Mouse (Mus musculus) gastrocnemius, postnatal 25 days (tissue): Measurements from ENCODE around the gene Agtpbp1. TPM values are rescaled to one million over a fixed set of nuclear protein-coding genes. Genes with fewer than 3 reads are reported as not detected.

Experiments used
- DNase-seq: peaks from one replicate; pipeline ENCODE4 v3.0.0; 2022
- total RNA-seq, 2 experiments: library from RNA; stranded (reverse); gene quantifications; 1 replicate in 1 of 2; 2 replicates in 1 of 2; pipeline ENCODE4 v1.2.3; 2021

Agtpbp1 gene
- total RNA-seq, 2 experiments from 2014 or later = 50.6 to 53.5 TPM

DNA sequence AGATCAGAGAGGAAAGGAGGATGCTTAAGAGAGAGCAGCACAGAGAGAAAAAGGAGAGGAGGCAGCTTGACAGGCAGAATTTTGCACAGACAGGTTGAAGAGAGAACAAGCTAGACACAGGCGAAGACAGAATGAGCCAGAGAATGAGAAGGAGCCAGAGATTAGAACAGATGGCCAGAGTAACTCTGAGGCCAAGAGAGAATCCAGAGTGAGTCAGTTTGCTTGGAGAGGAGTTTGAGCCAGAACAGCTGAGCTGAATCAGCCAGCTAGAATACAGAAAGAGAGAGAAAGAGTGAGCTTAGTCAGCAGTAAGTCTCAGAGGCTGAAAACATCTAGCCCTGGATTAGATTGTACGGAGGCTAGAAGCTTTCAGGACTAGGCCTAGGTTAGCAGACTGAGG lies 12.5 kb downstream of the Agtpbp1 start:
- DNase-seq = peak; percentile 36

DNA sequence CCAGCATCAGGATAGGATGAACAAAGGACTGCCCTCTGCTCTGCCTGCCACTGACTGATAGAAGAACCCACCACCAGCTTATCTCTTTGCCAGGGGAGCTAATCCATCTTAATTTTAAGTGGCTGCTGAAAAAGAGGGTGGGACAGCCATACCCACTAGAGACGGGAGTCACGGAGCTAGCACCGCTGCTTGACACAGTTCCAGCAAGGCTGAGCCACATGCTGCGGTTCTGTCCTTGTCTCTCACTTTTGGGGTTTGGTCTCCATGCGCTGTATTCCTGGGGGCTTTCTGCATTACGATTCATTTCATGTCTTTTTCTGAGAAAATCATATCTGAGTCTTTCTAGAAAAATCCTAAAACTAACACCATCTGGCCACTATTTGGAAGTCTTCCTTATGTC lies 13.9 kb downstream of the Agtpbp1 start:
- DNase-seq = no peak

DNA sequence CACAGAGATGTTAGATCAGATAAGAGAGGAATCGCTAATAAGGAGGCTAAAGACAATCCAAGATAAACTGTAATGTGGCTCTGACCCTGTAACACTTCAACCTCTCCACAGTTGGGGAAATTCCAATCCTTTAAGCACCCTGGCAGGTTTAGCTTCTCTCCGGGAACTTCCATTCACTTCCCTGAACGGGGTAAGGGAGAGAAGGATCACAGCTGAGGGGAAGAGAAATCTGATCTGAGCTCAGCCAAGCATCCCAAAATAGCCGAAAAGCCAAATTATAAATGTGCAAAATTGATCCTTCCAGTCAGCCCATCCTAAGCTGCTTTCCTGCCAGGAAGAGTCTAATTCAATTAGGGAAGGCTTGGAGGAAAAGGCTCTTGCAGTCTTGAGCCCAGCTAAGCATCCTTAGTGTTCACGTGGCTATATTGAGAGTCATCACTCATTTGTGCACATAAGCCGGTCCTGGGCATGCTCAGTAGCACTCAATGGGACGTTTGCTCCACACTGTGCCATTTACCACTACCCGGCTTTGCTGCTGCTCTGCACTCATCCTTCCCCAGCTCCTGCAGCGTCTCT lies 19.0 kb downstream of the Agtpbp1 start:
- no peak for DNase-seq

GRCm38 (mm10) chr13:59564923-59565322 lies 20.1 kb downstream of the Agtpbp1 start:
- DNase-seq = no peak

DNA sequence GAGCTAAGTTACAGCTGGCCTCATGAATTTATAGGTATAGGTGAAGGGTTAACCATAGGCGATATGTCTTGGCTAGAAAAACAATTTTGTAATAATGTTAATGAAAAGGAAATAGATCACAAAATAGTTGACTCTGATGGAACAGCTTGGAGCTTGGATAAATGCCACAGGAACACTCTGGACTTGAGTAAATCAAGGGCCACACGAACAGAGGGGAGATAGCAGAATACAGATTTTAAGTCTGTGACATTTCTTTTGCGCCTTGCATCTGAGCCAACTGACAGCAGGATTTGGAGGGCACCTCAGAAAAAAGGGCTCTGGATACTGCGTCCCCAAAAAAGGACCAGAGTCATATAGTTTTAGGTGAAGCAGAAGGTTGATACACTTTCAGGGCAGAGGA lies 20.5 kb downstream of the Agtpbp1 start:
- DNase-seq = no peak

DNA sequence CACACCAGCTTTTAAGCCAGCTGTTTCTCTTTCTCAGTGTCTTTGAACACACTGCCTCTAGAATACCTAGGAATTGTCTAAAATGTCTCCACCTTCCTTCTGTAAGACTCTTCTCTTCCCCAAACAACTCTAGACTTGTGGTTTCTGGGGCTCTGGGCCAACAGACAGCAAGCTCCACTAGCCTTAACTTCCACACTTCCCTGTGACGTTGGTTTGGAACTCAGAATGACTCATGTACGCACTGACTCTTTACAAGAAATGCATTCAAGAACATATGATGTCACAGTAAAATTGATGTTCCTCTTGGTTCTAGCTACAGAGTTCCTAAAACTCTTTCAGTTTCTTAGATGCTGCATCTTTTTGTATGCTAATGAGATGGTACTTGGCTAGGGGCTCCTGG lies 22.6 kb downstream of the Agtpbp1 start:
- DNase-seq = no peak

- no peak for DNase-seq
These were observed 26.3 kb downstream of the Agtpbp1 start for GRCm38 (mm10) chr13:59558776-59559175.

GRCm38 (mm10) chr13:59557185-59557985 lies 27.6 kb downstream of the Agtpbp1 start:
- DNase-seq = peak; percentile 89

- peak; percentile 38 for DNase-seq
These were observed 28.4 kb downstream of the Agtpbp1 start for GRCm38 (mm10) chr13:59556670-59557069.

DNA sequence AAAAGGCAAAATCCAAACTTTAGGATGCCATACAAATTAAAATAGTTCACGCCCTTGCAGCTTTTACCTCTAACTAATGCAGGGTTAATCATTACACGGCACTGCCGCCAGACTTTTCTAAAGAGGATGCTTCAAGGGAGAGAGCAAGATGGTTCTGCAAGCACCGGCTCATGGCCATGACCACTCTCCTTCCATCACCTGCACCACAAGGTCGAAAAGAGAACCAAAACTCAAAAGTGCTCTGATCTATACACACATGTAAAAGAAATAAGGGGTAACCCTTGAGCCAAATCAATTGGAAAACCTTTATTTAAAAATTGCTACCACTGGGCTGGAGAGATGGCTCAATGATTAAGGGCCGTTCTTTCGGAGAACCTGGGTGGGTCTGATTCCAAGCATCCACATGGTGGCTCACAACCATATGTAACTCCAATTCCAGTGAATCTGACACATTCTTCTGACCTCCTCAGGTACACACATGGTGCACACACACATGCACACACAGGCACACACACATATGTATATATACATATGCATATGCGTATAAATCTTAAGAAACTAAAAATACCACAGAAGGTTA lies 29.3 kb downstream of the Agtpbp1 start:
- no peak for DNase-seq

DNA sequence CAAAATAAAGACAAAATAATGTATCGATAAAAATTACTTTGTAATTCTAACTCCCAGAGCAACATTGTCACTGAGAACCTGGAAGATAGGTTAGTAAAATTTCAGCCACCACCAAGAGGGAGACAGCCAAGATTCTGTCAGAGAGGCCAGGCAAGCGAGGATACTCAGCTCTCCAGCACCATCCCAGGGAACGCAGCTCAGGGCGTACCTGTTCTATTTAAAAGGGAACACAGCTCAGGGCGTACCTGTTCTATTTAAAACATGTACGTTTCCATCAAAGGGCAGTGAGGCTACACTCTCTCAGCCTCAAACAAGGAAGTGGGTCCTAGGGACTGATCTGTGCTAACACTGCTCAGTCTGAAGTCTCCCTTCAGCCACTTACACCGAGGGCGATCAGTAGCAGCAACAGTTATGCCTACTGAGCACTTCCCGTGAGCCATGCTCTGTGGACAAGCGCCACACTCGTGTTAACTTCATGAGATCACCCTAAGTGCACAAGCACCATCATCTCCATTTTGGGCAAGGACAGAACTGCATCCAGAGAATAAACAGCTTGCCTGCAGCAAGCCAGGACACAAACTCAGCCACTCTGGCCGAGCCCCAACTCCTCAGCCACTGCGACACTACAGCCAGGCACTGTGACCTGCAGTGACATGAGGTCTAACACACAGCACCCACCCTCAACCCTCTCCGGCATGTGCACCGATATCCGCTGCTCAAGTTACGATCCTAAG lies 30.1 kb downstream of the Agtpbp1 start:
- DNase-seq = no peak

DNA sequence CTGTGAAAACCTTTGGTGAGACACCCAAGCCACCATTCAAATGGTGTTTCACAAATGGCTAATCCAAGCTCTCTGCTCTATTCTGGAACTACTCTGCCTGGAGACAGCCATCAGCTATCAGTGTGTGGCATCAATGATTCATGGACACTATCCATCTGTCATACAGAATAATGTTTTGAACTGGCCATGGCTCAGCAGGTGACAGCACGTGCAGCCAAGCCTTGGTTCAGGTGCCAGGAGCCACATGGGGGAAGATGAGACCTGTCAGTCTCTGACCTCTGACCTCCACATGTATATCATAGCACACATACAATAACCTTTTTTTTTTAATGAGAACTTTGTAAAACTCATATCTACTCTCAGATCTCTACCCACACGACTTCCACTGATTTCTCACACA lies 32.3 kb downstream of the Agtpbp1 start:
- no peak for DNase-seq

- no peak for DNase-seq
These were observed 32.7 kb downstream of the Agtpbp1 start for GRCm38 (mm10) chr13:59552286-59552685.

DNA sequence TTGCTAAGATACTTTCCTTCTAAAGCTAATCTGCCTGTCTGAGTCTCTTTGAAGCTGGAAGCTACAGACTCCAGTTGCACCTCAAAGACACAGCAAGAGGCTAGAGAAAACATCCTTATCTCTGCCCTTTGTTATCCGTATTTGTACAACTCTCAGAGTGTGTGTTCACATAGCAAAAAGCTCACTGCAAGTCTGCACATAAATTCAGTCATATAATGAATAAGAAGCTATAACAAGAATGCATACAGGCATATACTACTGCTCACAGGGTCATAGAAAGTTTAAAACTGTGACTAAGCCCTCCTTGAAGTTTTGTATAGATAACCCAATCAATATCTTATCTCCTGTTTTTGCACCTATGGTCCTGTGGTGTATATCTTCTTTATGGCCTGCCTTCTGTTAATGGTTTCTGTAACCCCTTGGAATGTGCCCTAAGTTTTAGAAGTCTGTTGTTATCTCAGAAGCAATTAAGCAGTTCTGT lies 35.7 kb downstream of the Agtpbp1 start:
- no peak for DNase-seq

DNA sequence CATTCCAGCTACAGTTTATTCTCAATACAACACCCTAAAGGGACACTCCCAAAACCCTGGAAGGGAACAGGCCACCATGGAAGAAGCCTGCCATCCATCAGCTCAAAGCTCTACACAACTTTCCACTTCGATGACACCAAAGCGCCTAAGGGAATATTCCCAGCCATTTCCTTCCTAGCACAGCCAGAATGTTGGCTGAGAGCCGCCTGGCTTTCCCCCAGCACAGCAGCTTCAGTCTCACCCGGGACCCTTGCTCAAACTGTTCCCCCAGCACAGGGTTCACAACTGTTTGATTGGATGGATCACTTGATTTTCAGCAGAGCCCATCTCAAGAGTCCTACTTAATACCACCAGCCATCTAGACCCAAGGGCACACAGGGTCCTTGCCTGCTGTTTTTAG lies 37.3 kb downstream of the Agtpbp1 start:
- peak; percentile 22 for DNase-seq

- DNase-seq = no peak
These were observed 37.9 kb downstream of the Agtpbp1 start for GRCm38 (mm10) chr13:59547091-59547490.

DNA sequence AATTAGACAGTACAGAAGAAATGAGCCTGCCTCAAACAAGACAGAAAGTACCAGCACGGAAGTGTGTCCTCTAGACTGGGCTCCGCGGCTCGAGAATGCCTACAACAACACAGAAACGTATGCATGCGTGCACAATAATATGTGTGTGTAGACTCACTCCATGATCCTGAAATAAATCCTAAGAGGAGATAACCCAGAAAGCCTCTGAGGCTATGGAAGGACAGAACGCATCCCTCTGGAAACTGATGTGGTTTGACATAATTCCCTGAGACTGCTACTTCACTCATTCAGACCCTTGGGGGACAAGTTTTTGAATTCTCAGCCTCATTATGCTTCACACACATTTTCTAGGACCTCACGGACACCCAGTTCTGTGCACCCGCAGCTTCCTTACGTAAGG lies 42.6 kb downstream of the Agtpbp1 start:
- DNase-seq = no peak

DNA sequence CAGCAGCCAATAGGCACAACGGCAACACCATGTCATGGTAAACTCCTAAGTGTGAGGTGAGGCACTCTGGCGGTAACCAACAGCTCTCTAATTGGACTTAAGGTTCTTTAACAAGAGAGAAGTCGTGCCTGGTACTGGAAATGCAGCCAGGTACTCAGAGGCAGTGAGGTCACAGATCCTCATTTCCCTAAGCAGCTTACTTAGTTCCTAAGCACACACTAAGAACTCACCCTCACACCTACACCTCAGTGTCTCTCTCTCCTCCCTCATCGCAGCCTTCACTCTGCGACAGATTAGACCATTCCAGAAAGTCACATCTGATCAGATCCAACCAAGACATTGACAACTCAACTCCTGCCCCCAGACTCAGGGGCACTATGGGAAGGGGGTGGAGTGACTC lies 45.0 kb downstream of the Agtpbp1 start:
- no peak for DNase-seq

- DNase-seq = no peak
These were observed 46.4 kb downstream of the Agtpbp1 start for GRCm38 (mm10) chr13:59538661-59539060.

- no peak for DNase-seq
These were observed 48.4 kb downstream of the Agtpbp1 start for GRCm38 (mm10) chr13:59536631-59537030.

DNA sequence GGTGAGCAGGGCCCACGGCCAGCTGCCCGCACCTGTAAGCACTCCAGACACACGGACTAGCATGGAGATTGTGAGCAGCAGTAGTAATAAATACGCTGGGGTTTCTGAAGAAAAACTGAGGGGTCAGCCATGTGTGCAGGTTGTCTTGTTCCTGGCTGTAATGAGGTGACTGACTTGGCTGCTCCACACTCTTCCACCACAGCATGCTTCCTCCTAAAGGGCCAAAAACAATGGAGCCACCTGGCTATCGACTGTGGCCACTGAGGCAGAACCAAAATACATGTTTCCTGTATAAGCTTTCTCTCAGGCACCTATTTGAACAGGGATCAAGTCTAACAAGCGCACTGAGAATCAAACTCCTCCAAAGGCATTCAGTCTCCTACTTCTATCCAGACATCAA lies 49.3 kb downstream of the Agtpbp1 start:
- DNase-seq = no peak

GRCm38 (mm10) chr13:59534301-59534700 lies 50.7 kb downstream of the Agtpbp1 start:
- no peak for DNase-seq

DNA sequence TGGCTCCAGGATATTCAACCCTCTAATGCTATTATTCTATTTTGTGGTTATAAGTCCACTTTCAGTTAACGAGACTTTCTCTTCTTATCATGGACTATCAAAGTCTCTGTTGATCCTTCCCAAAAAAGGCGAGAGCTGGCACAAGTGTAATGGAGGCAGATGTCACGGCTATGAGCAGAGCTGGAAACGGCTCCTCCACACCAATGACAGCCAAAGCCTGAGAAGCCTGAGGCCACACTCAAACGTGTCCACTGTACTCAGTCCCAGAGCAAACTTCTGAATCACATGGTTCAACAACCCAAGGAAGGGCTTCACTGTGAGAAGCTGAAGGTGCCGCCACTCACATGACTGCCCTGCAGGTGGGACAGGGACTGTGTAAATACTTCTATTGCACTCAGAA lies 51.7 kb downstream of the Agtpbp1 start:
- no peak for DNase-seq
